Mouse (Mus musculus): ENCODE measurements around the gene Lman2l. TPM values are rescaled to one million over a fixed set of nuclear protein-coding genes. Genes with fewer than 3 reads are reported as not detected.

Lman2l gene
- total and polyA plus RNA-seq, 2 experiments, result 5.1 to 9.3 TPM

- no peak for TF ChIP-seq CTCF (IDR thresholded peaks at IDR 0.05; ENCODE audit: low read depth, low read length)
- no peak for TF ChIP-seq POLR2A (IDR thresholded peaks at IDR 0.05; ENCODE audit: extremely low read depth, insufficient read depth, low read length)
- Histone ChIP-seq H3K27ac (replicated peaks; ENCODE audit: insufficient read depth, low read depth, low read length) (0 out of 2 replicates have a peak overlapping the region, but pooled peaks have one; percentile 20), H3K9ac (ENCODE audit: low read depth, low read length) (no peak overlapping the region), H3K79me2 (ENCODE audit: control insufficient read depth, insufficient read depth, low read length) (no peaks in the 10 kb centered on the region; the same call in 1 of the 2 replicates), H3K4me1 (ENCODE audit: control insufficient read depth, insufficient read depth, low read length) (peaks cover 34% of the 10 kb centered on the region), H3K27me3 (ENCODE audit: control insufficient read depth, insufficient read depth, low read length) (no peaks in the 10 kb centered on the region), H3K4me3 (ENCODE audit: insufficient read depth, low read depth, low read length) (no peak overlapping the region), H3K36me3 (ENCODE audit: control insufficient read depth, insufficient read depth, low read length) (no peaks in the 10 kb centered on the region)
- 22% methylated on average over 8 of the region's 8 CpGs for WGBS
- DNase-seq (ENCODE audit: extremely low read depth, low read depth, low spot score), result peak; percentile 57
Observed at GRCm38 (mm10) chr1:36475480-36476110, 30.5 kb upstream of the Lman2l start.

GRCm38 (mm10) chr1:36474646-36475045, 29.6 kb upstream of the Lman2l start:
- TF ChIP-seq CTCF (IDR thresholded peaks at IDR 0.05; ENCODE audit: low read depth, low read length), result no peak
- TF ChIP-seq POLR2A (IDR thresholded peaks at IDR 0.05; ENCODE audit: extremely low read depth, insufficient read depth, low read length), result no peak
- H3K4me1 ChIP-seq (ENCODE audit: control insufficient read depth, insufficient read depth, low read length), result peaks cover 41% of the 10 kb centered on the region

GRCm38 (mm10) chr1:36473211-36473780, 28.2 kb upstream of the Lman2l start:
- H3K79me2 ChIP-seq (ENCODE audit: control insufficient read depth, insufficient read depth, low read length), result no peaks in the 10 kb centered on the region
- no peaks in the 10 kb centered on the region for H3K27me3 ChIP-seq (ENCODE audit: control insufficient read depth, insufficient read depth, low read length)
- H3K36me3 ChIP-seq (ENCODE audit: control insufficient read depth, insufficient read depth, low read length), result no peaks in the 10 kb centered on the region
- WGBS, result 89% methylated on average over 10 of the region's 10 CpGs
- TF ChIP-seq CTCF (IDR thresholded peaks at IDR 0.05; ENCODE audit: low read depth, low read length), result no peak
- 0 out of 2 replicates have a peak, but pooled peaks have one; percentile 5 for TF ChIP-seq POLR2A (IDR thresholded peaks at IDR 0.05; ENCODE audit: extremely low read depth, insufficient read depth, low read length)
- H3K27ac ChIP-seq (replicated peaks; ENCODE audit: insufficient read depth, low read depth, low read length), result no peak overlapping the region
- no peak overlapping the region for H3K9ac ChIP-seq (ENCODE audit: low read depth, low read length)
- H3K4me3 ChIP-seq (ENCODE audit: insufficient read depth, low read depth, low read length), result no peak overlapping the region
- DNase-seq (ENCODE audit: extremely low read depth, low read depth, low spot score), result no peak
- H3K4me1 ChIP-seq (ENCODE audit: control insufficient read depth, insufficient read depth, low read length), result peaks cover 41% of the 10 kb centered on the region

More at GRCm38 (mm10) chr1:36474646-36475045, 29.6 kb upstream of the Lman2l start:
- H3K4me3 ChIP-seq (ENCODE audit: insufficient read depth, low read depth, low read length), result no peak overlapping the region
- no peaks in the 10 kb centered on the region for H3K79me2 ChIP-seq (ENCODE audit: control insufficient read depth, insufficient read depth, low read length)
- WGBS, result 76% methylated on average over 3 of the region's 3 CpGs
- H3K9ac ChIP-seq (ENCODE audit: low read depth, low read length), result no peak overlapping the region
- no peak overlapping the region for H3K27ac ChIP-seq (replicated peaks; ENCODE audit: insufficient read depth, low read depth, low read length)
- no peaks in the 10 kb centered on the region for H3K27me3 ChIP-seq (ENCODE audit: control insufficient read depth, insufficient read depth, low read length)
- DNase-seq (ENCODE audit: extremely low read depth, low read depth, low spot score), result peak; percentile 68
- no peaks in the 10 kb centered on the region for H3K36me3 ChIP-seq (ENCODE audit: control insufficient read depth, insufficient read depth, low read length)

GRCm38 (mm10) chr1:36472106-36472440, 27.0 kb upstream of the Lman2l start:
- H3K9ac ChIP-seq (ENCODE audit: low read depth, low read length), result peak overlapping the region; percentile 71
- H3K79me2 ChIP-seq (ENCODE audit: control insufficient read depth, insufficient read depth, low read length), result no peaks in the 10 kb centered on the region
- WGBS, result 25% methylated on average over 18 of the region's 18 CpGs
- H3K4me3 ChIP-seq (ENCODE audit: insufficient read depth, low read depth, low read length), result peak overlapping the region; percentile 66
- peaks cover 36% of the 10 kb centered on the region for H3K4me1 ChIP-seq (ENCODE audit: control insufficient read depth, insufficient read depth, low read length)
- TF ChIP-seq CTCF (IDR thresholded peaks at IDR 0.05; ENCODE audit: low read depth, low read length) (no peak), POLR2A (IDR thresholded peaks at IDR 0.05; ENCODE audit: extremely low read depth, insufficient read depth, low read length) (no peak)
- peak overlapping the region; percentile 1; the same call in 1 of the 2 replicates for H3K27ac ChIP-seq (replicated peaks; ENCODE audit: insufficient read depth, low read depth, low read length)
- no peak for DNase-seq (ENCODE audit: extremely low read depth, low read depth, low spot score)
- no peaks in the 10 kb centered on the region for H3K27me3 ChIP-seq (ENCODE audit: control insufficient read depth, insufficient read depth, low read length)
- no peaks in the 10 kb centered on the region for H3K36me3 ChIP-seq (ENCODE audit: control insufficient read depth, insufficient read depth, low read length)

GRCm38 (mm10) chr1:36471181-36472105, 26.4 kb upstream of the Lman2l start, which contains the start of gene Cnnm4:
Cnnm4 (plus strand) TSS chr1:36471620.
- TF ChIP-seq CTCF (IDR thresholded peaks at IDR 0.05; ENCODE audit: low read depth, low read length), result peak; percentile 67
- TF ChIP-seq POLR2A (IDR thresholded peaks at IDR 0.05; ENCODE audit: extremely low read depth, insufficient read depth, low read length), result peak; percentile 52; the same call in 1 of the 2 replicates
- Histone ChIP-seq H3K4me3 (ENCODE audit: insufficient read depth, low read depth, low read length) (peak within 1 kb of the TSS; percentile 74), H3K4me1 (ENCODE audit: control insufficient read depth, insufficient read depth, low read length) (peaks cover 32% of the 10 kb centered on the region), H3K27ac (replicated peaks; ENCODE audit: insufficient read depth, low read depth, low read length) (peak within 1 kb of the TSS; percentile 94), H3K79me2 (ENCODE audit: control insufficient read depth, insufficient read depth, low read length) (no peaks in the 10 kb centered on the region), H3K27me3 (ENCODE audit: control insufficient read depth, insufficient read depth, low read length) (no peaks in the 10 kb centered on the region), H3K9ac (ENCODE audit: low read depth, low read length) (peak within 1 kb of the TSS; percentile 82), H3K36me3 (ENCODE audit: control insufficient read depth, insufficient read depth, low read length) (no peaks in the 10 kb centered on the region)
- WGBS, result under 1% methylated on average over 68 of the region's 98 CpGs
- peak; percentile 68 for DNase-seq (ENCODE audit: extremely low read depth, low read depth, low spot score)
